Mouse (Mus musculus): ENCODE measurements around the gene Dpp6.
"Not testable (repeated sequence)": the region's sequence is repeated elsewhere in the genome, so short reads cannot be mapped to it uniquely, and the experiment has no call there.

Dpp6 gene

DNA sequence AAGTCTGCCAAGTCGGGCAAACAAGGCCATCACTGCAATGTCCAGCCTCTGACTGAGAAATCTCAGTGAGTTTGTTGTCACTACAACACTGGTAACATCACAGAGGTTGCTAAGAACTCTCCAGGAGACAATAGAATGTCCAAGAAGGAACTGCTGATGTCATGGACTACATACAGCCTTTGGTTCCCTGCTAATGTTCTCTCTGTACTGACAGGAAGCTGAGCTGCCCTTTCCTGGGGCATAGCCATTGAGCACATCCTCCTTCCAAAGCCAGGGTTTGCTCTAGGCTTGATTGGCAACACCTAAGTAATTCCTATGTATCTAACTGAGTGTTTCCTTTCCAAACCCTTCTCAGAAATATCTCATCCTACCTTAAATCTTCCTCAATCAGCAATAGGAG lies 684.3 kb downstream of the Dpp6 start, which contains the start of gene Speer4b:
Gene Speer4b, minus strand, starts transcription at position 101 of the 400 bp plus-strand sequence.
- DNase-seq (ENCODE audit: low spot score) = not testable (repeated sequence)

DNA sequence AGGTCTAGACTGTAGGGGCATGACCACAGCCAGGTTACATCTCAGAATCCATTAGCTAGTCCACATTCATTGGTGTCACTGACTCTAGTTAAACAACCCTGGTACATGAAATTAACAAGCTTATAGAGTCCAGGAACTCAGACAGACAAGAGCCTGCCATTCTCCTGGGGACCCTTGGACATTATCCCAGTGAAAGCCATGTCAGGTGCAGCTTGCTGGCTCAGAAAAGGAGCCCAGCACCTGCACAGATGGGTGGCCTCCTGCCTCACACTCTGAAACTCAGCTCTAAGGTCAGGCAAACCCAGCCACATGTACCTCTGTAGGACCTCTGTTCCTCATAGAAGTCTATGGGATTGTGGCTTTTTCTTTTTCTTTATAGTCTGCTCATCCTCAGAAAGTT lies 701.7 kb downstream of the Dpp6 start:
- no peak for DNase-seq (ENCODE audit: low spot score)

DNA sequence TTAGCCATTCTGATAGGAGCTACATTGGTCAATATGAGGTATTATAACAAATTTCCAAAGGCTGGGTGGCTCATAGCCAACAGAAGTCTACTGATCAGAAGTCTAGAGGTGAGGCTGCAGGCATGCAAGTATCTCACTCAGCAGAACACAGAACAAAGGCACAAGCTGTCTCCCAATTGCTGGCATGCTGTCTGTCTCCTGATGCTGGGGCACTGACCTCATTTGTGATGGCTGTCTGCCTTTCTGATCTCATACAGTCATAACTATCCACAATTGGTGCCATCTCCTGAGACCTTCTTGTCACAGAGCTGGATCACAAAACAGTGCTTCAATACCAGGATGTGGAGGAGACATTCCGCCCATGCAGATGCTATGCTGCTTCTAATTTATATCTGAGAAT lies 709.9 kb downstream of the Dpp6 start:
- DNase-seq (ENCODE audit: low spot score) = no peak

DNA sequence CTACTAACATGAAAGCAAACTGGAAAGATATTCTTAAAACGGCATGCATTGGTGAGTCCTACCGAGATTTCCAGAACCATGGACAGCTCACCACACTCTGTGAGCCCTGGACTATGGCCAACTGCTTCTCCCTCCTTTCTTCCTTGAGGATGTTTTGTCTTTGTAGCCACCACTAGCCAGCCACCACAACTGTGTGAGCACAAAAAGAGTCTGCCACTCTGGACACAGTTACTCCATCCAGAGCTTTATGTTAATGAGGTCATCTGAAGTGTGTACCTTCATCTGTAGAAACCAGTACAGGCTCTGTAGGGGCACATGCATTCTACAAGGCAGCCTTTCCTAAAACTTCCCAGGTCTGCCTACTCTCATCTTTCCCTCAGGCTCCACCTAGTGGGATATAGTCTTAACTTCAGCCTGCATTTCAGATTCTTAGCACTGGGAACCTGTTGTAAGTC lies 727.8 kb downstream of the Dpp6 start:
- no peak for DNase-seq (ENCODE audit: low spot score)

DNA sequence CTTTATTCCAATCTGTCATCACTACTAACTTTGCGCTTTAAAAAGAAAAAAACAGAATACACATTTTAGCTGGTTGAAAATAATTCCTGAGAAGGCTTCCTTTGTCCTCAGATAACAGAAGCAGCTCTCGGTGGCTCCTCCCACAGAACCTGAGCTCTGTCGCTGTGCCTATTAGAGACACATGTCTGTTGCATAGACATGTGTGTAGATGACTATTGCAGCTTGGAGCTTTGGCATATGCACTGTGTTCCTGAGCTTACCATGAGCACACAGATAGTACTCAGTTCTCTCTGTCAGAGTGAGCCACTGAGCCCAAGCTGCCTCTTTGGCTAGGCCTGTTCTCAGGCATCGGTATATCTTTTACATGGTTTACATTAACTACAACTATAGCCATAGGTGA lies 732.3 kb downstream of the Dpp6 start:
- DNase-seq (ENCODE audit: low spot score) = no peak

DNA sequence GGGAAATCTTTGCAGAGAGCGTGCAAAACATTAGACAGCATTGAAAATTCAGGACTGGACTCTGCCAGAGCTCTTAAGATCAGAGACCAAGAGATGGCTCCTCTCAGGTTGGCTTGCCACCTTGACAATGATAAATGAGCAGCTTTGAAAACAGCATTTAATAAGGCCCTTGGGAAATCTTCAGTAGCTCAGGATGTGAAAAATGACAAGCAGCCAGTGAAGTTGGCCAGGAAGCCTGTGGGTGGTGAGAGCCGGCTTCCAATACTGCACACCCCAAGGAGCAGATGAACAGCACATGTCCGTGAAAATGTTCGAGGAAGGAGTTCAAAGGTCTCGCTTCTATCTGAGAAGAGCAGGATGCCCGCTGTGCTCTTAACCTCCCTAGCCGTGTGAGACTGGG lies 748.7 kb downstream of the Dpp6 start:
- no peak for DNase-seq (ENCODE audit: low spot score)

DNA sequence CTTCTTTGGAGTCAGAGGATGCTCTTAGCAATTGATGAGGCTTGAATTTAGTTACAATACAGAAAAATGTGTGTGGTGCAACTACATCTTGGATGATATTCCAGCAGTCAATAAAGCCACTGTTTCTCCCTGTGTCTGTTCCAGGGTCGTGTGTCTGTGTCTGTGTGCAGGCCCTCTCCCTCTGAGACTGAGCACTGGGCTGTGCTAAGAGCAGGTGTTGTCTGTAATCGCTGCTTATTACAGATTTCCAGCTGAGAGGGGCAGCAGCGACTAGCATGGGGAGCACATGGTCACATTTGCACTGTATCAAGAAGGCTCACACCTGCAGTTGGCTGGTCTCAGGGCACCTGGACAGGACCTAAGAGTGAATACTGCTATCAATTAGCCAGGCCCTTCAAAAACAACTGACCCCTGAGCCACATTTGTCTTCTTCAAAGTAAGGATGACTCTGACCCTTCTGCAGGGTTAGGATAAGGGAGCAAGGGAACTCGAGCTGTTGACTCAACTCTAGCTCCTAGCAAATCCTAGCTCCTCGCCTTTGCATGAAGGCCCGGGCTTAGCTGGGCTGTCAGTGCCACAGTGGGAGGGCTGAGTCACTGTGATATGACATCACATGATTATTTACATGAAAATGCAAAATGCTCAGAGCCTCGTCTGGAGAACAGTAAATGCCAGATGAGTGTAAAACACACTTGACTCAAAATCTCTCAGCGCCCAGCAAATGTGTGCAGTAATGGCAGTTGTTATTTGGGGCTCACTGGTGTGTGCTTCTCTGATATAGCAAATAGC lies 771.2 kb downstream of the Dpp6 start:
- no peak for DNase-seq (ENCODE audit: low spot score)

DNA sequence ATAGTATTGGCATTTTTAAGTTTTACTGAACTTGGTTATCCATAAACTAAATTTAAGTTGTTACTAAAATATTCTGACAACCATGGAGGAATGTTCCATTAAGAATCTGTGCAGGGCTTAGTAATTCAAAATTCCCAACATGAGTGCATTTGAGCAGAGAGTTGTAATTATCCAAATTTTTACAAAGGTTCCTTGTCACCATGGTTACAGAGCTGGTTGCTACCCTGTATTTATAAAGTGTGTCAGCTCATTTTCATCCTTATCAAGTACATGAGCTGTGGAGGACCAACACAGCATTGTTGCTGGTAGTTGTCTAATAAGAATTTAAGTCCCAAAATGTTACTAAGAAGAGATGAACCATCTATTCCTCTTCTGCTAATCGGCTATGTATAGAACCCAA lies 787.1 kb downstream of the Dpp6 start:
- no peak for DNase-seq (ENCODE audit: low spot score)

DNA sequence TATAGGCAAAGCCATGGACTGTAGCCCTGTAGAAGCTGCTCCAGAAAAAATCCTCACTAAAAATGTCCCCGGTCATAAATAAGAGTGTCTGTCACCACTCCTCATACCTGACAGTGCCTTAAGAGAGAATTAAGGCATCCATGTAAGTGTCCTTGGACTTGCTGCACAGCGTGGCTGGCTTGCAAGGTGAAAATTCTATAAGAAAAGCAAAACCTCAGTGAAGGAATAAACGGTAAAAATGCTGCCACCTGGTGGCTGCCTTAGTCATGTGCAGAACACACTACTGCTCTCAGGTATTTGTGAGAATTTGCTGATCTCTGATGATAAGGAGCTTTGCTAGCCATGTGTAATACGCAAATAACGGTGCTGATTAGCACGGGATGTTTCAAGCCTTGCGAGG lies 798.8 kb downstream of the Dpp6 start:
- DNase-seq (ENCODE audit: low spot score) = no peak

DNA sequence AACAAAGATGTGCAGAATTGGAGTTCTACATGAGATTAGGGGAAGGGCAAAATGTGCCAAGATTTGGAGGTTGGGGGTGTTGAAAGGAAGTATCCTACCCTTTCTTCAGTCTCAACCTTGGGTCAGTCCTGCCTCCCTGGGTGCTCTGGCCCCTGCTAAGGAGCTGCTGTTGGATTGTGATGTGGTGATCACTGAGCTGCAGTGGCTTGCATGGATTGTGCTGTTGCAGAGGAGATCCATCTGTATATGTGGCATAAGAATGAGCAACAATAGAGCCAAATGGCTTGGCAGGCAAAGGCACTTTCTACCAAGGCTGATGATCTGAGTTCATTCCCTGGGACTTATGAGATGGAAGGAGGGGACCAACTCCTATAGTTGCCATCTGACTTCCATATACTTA lies 804.8 kb downstream of the Dpp6 start:
- no peak for DNase-seq (ENCODE audit: low spot score)

DNA sequence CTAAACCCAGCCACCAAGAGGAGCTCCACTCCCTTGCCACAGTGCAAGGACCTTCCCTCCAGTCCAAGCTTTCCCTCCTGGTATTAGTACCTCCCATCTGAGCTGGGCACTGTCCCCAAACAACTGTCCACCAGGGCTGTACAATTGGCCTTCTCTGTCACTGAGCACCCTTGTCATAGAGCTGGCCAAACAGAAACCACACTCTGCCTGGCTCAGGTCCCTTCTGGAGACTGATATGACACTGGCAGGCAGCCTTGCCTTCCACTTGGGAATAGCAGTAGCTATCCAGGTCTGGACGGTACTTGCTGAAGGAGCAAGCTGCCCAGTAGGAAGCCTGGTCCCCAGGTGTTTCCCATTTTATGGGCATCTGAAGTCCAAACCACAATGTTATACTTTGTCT lies 806.9 kb downstream of the Dpp6 start:
- no peak for DNase-seq (ENCODE audit: low spot score)

DNA sequence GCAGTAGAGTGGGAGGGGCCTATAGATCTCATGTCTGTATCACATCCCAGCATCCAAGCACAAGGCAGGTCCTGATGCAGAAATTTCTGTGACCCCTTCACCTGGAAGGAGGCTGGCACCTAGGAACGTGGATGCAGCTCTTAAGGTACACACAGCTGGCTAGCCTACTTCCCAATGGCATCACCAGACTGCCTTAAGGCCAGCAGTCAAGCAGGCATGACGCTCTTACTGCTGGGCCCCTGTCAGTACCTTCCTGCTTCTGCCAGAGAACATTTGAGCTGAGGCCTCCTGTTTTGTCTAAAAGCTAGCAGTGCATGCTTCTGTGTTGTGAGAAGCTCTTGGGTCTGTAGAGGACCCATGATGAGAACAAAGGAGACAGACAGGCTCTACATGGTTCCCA lies 815.1 kb downstream of the Dpp6 start:
- no peak for DNase-seq (ENCODE audit: low spot score)

DNA sequence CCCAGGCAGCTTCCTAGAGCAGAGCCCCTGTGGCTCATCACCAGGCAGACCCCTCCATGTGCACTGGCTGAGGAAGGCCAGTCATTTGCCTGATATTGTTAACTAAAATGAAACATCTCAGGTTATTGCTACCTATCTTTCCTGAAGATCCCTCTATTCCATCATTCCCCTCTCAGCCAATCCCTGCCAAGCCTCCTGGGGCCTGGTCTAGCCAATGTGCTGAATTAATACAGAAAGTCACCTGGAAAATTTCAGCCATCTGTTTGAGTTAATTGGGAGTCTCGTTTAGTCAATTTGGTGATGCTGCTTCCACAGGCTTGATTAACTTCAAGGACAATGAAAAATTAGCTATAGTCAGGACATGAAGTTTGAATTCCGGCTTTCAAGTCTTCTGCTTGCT lies 818.9 kb downstream of the Dpp6 start:
- DNase-seq (ENCODE audit: low spot score) = no peak

DNA sequence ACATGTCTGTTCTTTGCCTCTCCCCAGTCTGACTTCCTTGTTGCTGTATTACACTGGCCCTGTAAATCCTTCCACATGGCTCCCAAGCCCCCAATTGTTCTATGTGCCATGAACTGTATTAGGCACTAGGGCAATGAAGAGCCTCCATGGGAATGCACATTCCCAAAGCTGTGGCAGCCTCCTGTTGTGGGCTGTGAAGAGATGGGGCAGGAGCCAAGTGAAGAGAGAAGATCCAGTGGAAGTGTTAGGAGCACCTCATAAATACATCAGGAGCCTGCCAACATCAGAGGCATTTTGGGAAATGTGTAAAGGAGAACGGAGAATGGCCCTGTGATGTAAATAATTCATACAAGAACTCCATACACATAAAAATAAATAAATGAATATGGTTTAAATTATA lies 824.9 kb downstream of the Dpp6 start:
- DNase-seq (ENCODE audit: low spot score) = no peak

DNA sequence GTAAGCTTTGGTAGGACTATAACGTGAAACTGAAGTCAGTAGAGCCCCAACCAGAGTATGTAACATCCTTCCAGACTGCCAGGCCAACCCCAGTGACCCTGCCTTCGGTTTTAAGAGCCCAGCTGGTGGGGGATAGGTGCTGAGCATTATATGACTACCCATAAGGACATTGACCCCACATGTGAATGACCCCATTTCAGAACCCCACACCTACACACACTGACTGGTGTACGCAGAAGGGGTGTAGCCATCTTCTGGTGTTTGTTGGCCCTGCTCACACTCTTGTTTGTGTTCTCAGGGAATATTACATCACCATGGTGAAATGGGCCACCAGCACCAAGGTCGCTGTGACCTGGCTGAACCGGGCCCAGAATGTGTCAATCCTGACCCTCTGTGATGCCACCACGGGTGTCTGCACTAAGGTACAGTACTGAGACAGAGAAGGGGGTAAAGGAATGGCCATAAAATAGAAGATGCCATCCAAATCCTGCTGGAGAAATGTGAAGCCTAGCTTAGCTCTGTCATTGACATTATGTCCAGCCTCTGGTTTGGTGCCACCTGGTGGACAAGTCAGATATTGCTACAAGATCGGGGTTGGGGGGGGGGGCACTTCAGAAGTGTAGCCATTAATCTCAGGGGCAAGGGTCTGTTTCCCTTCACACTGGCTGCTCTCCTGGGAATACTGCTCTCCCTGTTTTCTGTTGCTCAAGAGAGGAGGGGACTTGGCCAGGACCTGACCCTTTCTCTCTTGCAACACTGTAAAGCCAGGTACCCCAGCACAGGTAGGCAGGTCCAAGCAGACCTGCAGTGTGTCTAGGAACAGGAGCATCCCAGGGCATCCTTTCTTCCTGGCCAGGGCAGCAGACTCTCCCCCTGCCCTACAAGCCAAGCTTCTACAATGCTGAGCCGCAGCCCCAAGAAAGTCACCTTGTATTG lies 835.1 kb downstream of the Dpp6 start:
- no peak for DNase-seq (ENCODE audit: low spot score)

DNA sequence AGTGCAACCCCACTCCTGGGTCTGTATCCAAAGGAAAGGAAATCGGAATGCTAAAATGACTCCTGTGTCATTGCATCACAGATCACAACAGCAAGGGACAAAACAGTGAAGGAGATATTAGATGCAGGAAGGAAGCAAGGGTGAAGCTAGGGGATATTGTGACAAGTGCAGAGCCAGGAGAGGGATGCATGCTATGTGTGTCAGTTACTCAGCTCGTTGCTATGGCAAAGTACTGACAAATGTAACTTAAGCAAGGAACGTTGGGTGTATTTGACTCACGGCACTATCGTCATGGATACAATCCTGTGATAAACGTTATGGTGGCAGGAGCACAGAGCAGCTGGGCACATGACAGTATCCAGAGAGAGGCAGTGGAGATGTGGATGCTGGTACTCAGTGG lies 839.1 kb downstream of the Dpp6 start:
- DNase-seq (ENCODE audit: low spot score) = no peak

DNA sequence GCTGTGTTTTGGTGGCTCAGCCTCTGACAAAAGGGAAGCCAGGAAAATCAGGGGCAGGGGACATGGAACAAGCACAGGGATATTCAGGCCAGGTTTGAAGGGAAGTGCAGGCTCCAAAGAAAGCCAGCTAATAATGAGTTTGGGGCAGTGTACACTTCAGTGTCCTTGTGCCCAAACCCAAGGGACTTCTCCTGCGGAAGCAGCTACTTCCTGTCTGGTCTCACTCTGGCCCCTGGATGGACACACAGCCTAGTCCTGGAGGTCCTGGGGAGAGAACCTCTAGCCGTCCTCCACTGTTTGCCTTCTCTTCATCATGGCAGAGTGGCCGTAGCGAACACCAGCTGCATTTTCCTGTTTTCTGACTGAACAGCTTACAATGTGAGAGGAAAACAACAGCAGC lies 840.7 kb downstream of the Dpp6 start:
- DNase-seq (ENCODE audit: low spot score) = no peak

DNA sequence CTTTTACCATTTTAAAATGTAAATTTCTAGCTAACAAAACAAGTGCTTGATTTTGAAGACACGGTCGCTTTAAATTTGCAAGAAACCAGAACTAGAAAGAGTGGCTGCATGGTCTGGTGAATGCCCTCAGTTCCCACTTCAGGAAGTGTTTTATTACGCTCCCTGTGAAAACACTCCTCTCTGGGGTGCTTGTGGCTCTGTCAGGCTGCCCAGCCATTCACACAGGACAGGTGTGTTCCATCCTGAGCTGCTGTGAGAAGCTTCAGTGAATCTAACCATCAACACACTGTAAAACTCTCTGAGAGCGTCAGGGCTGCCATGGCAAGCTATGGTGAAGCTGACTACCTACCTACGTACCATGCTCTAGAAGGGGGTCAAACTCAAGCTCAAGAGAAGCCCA lies 841.2 kb downstream of the Dpp6 start:
- DNase-seq (ENCODE audit: low spot score) = no peak

DNA sequence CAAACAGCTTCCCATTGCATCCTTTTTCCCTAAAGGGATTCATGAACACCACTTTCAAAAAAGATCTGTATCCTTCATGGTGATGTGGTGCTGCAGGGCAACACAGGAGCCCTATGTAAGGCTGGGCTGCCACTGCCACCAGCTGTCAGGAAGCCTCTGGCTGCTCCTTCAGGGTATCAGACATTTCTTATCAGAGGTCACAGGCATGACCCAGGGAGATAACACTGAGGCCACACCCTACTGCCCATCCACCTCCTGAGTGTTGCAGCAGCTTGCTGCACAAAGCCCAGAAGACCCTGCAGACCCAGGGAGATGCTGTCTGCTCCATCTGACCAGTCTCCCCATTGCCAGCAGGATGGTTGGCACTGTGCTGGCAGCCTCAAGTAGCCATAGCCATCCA lies 841.6 kb downstream of the Dpp6 start:
- DNase-seq (ENCODE audit: low spot score) = no peak

DNA sequence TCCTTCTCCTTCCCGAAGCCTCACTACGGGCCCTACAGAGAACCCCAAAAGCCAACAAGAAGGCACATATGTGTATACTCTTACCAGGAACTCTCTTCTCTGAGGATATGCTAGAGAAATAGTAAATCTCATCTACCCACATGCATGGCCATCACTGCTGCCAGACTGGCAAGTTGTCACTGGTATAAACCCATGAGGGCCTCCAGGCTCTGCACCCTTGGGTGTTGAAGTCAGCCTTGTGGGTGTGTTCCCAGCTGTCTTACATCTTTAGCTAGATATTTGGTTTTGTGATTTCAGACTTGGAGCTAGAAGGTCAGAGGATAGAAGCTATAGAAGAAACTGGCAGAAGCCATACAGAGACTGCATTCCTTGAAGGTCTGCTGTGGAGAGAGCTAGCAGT lies 842.0 kb downstream of the Dpp6 start:
- DNase-seq (ENCODE audit: low spot score) = no peak

DNA sequence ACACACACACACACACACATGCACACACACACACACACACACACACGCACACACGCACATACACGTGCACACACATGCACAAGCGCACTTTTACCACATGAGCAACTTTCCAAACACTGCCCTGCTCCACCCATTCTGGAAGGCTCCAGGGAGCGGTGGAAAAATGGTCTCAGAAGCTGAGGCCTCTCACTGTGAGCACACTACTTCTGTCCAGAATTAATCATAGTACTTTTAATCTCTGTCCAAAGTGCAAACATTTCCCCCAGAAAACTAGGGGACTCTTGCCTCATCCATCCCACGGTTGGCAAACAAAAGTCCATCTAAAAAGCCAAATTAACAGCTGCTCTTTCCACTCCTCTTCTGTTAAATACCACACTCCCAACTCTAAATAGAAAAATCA lies 842.8 kb downstream of the Dpp6 start:
- DNase-seq (ENCODE audit: low spot score) = no peak

DNA sequence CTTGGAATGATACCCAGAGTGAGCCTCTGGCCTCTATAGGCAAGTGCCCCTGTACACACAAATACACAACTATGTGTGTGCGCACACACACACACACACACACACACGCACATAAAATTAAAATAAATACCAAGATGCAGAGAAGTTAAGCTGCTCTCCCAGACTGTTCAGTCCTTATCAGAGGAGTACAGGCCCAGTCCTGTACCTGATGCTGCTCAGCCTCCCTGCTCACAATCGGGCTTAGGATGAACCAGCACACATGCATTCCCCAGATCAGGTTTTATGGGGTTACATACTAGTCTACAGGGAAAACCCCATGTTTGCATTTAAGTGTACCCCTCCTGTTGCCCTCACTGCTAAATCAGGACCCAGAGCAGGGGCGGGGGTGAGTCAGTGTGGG lies 847.1 kb downstream of the Dpp6 start:
- DNase-seq (ENCODE audit: low spot score) = no peak

DNA sequence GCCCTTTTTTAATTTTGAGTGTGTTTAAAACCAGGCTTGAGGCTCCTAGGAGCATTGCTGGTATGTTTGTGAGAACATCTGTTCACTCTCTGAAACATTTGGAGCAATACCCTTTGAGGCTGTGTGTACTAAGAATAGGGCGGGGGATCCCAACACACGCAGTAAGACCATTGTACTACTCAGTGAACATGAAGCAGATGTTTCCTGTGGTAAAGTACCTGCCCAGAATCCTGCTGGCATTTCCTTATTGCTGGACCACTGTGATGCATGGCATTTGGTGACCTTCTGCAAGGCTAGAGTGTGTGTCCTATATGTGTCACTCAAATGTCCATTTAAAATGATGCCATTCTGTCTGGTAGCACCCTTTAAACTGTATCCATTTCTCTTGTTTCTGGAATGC lies 854.5 kb downstream of the Dpp6 start:
- DNase-seq (ENCODE audit: low spot score) = no peak
